Mouse (Mus musculus) ES-E14 (cell line): ENCODE results near the gene Serinc2.

ENCODE experiments used
- CHD2 ChIP-seq: IDR thresholded peaks from 2 replicates; pipeline ENCODE4 v1.6.1; 2014; ENCODE audit warnings: mild to moderate bottlenecking, low read depth, low read length, inconsistent platforms
- HCFC1 ChIP-seq: IDR thresholded peaks from 2 replicates; pipeline ENCODE4 v1.6.1; 2012; ENCODE audit warnings: low read length, inconsistent platforms, borderline replicate concordance; ENCODE audit not compliant: insufficient read depth
- MAFK ChIP-seq: IDR thresholded peaks from 2 replicates; pipeline ENCODE4 v1.6.1; 2014; ENCODE audit warnings: mild to moderate bottlenecking, low read depth, low read length, inconsistent platforms; ENCODE audit not compliant: insufficient read depth
- ZC3H11A ChIP-seq: IDR thresholded peaks from 2 replicates; pipeline ENCODE4 v1.6.1; 2012; ENCODE audit warnings: low read depth, mild to moderate bottlenecking, inconsistent platforms, low read length, borderline replicate concordance
- ZNF384 ChIP-seq: IDR thresholded peaks from 2 replicates; pipeline ENCODE4 v1.6.1; 2012; ENCODE audit warnings: low read depth, low read length, inconsistent platforms

GRCm38 (mm10) chr4:130251763-130252162 is 27.2 kb downstream of the Serinc2 start:
- TF ChIP-seq ZC3H11A (no peak), HCFC1 (no peak), MAFK (no peak), CHD2 (no peak), ZNF384 (no peak)
